Mouse (Mus musculus) olfactory bulb, adult 2 months (tissue): ENCODE measurements at regions not wholly inside any gene's neighbourhood (a gene's known extent, or its start where the extent isn't known, plus 50 kb on each side); places are given as distances from the start of the nearest gene placed in this dataset.

Experiments used
- CTCF ChIP-seq: fragments of 200-500 bp; IDR thresholded peaks from 2 replicates; pipeline ENCODE4 v1.5.1; 2012; ENCODE audit warnings: low read depth, mild to moderate bottlenecking, low read length, moderate library complexity; ENCODE audit not compliant: insufficient read depth
- POLR2A ChIP-seq: fragments of 200-500 bp; IDR thresholded peaks from 2 replicates; pipeline ENCODE4 v1.6.1; 2012; ENCODE audit warnings: mild to moderate bottlenecking, low read depth, low read length, moderate library complexity; ENCODE audit not compliant: insufficient read depth

DNA sequence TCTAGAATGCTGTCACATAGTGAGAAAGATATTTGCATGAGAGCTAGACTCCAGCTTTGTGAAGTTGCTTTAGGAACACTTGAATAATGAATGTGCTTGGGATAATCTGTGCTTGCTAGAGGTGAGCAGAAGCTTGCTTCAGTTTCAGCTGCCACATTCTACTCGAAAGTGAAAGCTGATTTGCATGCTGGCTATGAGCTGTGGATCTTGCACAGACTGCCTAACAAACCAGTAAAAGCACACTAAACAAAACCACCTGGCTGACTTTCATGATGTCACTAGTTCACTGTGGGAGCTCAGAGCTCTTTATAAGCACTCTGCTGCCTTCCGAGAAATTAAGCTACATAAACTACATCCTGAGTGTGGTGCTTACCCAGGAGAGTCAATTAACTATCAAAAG is 171.5 kb upstream of the Ctso start:
- TF ChIP-seq CTCF (no peak), POLR2A (no peak)
